Mouse (Mus musculus) bone marrow, adult 2 months (tissue): ENCODE measurements around the gene Wscd1.

ENCODE experiments used
- CTCF ChIP-seq: fragments of 200-500 bp; IDR thresholded peaks from 2 replicates; pipeline ENCODE4 v1.5.1; 2011; ENCODE audit warnings: low read length, control low read depth; ENCODE audit not compliant: control insufficient read depth, insufficient read depth
- POLR2A ChIP-seq: fragments of 200-500 bp; IDR thresholded peaks from 2 replicates; pipeline ENCODE4 v1.6.1; 2011; ENCODE audit warnings: low read depth, mild to moderate bottlenecking, control low read depth, low read length, borderline replicate concordance; ENCODE audit not compliant: control insufficient read depth

DNA sequence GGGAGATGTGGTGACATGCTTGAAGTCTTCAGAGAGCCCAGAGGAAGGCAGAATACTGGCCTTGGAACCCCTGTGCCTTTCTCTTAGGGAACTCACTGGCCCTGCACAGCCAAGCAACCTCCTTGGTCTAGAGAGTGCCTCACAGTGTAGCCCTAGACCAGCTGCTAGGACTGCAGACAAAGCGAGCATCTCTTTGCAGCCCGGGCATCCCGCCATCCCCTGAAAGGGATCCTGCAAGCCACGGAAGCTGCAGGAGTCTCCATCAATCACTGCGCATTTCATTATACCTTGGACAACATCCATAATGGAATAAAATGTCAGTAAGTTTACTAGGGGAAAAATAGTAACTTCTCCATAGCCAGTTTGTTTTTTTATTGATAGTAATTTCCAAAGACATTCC lies 13.4 kb downstream of the Wscd1 start:
- TF ChIP-seq CTCF (no peak), POLR2A (no peak)
